In the genomic region with DNA sequence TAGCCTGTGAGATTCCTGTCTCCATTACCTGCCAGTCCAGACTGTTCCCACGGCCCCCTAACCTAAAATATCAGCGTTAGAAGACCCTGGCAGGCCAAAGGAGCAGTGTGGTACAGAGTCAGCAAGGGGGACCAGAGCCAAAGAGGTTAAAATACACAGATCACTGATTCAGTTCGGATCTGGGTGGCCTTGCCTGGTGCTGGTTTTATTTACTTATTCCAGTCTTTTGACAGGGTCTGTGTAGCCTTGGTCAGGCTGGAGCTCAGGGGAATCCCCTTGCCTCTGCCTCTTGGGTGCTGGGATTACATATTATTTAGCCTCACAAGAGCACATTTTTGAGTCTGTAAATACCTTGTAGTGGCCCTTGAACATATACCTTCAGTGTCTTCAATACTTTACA, we compare ENCODE assay signal across 18 mouse cellular contexts. TPM values are rescaled to one million over a fixed set of nuclear protein-coding genes. Genes with fewer than 3 reads are reported as not detected.
DNase-seq lines count a peak whose midpoint lies in the region; ATAC-seq and TF ChIP-seq lines count a peak whose summit lies in the region.
"Had no signal": no experiment of that assay in that cellular context is flagged by ENCODE, and none has a peak within 500 bp of the region (broad histone marks: within the 10 kb centered on the region; RNA-seq: fewer than 3 reads in every experiment).

No protein-coding gene starts in this region.

- H3K4me2 ChIP-seq in intestine, embryonic 15.5 days (replicated peaks) = no peak overlapping the region
- H3K4me2 ChIP-seq in intestine, postnatal 0 days (replicated peaks; ENCODE audit: low read depth) = no peak overlapping the region
- H3K4me2 ChIP-seq in intestine, embryonic 16.5 days (ENCODE audit: low read depth, low read length) = no peak overlapping the region
- peak overlapping the region; percentile 76 for H3K4me2 ChIP-seq in liver, embryonic 15.5 days
- H3K4me2 ChIP-seq in midbrain, postnatal 0 days (ENCODE audit: low read depth, low read length, poor library complexity, severe bottlenecking) = no peak overlapping the region
- H3K4me2 ChIP-seq in forebrain, embryonic 11.5 days (ENCODE audit: low read depth, low read length, severe bottlenecking) = no peak overlapping the region
- H3K4me2 ChIP-seq: forebrain, embryonic 12.5 days; hindbrain, embryonic 14.5 days; limb, embryonic 15.5 days; neural tube, embryonic 12.5 days had no signal

- peaks cover 65% of the 10 kb centered on the region for H3K4me1 ChIP-seq in heart, embryonic 10.5 days
- peaks cover 31% of the 10 kb centered on the region for H3K4me1 ChIP-seq in intestine, embryonic 15.5 days (replicated peaks)
- no peaks in the 10 kb centered on the region; the same call in 1 of the 2 replicates for H3K4me1 ChIP-seq in intestine, postnatal 0 days (replicated peaks; ENCODE audit: control insufficient read depth, insufficient read depth, low read length)
- H3K4me1 ChIP-seq in intestine, embryonic 16.5 days (ENCODE audit: control insufficient read depth, insufficient read depth, low read length) = peaks cover 25% of the 10 kb centered on the region
- H3K4me1 ChIP-seq in liver, embryonic 15.5 days (replicated peaks) = peaks cover 79% of the 10 kb centered on the region
- peaks cover 9% of the 10 kb centered on the region; the same call in 1 of the 2 replicates for H3K4me1 ChIP-seq in midbrain, postnatal 0 days (ENCODE audit: insufficient read depth, low read length)
- peaks cover 8% of the 10 kb centered on the region; the same call in 1 of the 2 replicates for H3K4me1 ChIP-seq in forebrain, embryonic 11.5 days (replicated peaks; ENCODE audit: control insufficient read depth, insufficient read depth, low read length)

- no peak for DNase-seq in heart, embryonic 10.5 days (ENCODE audit: low spot score)
- no peak for DNase-seq in heart, adult 8-10 months (ENCODE audit: low spot score)
- no peak for DNase-seq in midbrain, postnatal 0 days (ENCODE audit: low spot score)
- DNase-seq in forebrain, embryonic 11.5 days (ENCODE audit: low spot score) = no peak
- DNase-seq: cerebellum, adult 9-10 months; kidney, adult 18-20 months; kidney, postnatal 14 days; lung, postnatal 14 days; right cerebral cortex, postnatal 14 days; thymus, postnatal 25 days had no signal

- no peak overlapping the region for H3K9ac ChIP-seq in intestine, embryonic 15.5 days
- H3K9ac ChIP-seq in intestine, postnatal 0 days (ENCODE audit: low read depth, low read length) = no peak overlapping the region
- no peak overlapping the region for H3K9ac ChIP-seq in intestine, embryonic 16.5 days (ENCODE audit: low read depth, low read length)
- peak overlapping the region; percentile 51; the same call in 1 of the 2 replicates for H3K9ac ChIP-seq in liver, embryonic 15.5 days
- H3K9ac ChIP-seq in midbrain, postnatal 0 days (replicated peaks; ENCODE audit: low read length, poor library complexity, severe bottlenecking) = no peak overlapping the region
- H3K9ac ChIP-seq in forebrain, embryonic 11.5 days (ENCODE audit: low read length) = no peak overlapping the region
- H3K9ac ChIP-seq: forebrain, embryonic 12.5 days; hindbrain, embryonic 14.5 days; limb, embryonic 15.5 days; neural tube, embryonic 12.5 days had no signal

- TF ChIP-seq CTCF in intestine, postnatal 0 days (IDR thresholded peaks at IDR 0.05; ENCODE audit: low read depth) = no peak
- TF ChIP-seq CTCF in midbrain, postnatal 0 days (IDR thresholded peaks at IDR 0.05) = no peak

- no peaks in the 10 kb centered on the region for H3K9me3 ChIP-seq in heart, embryonic 10.5 days
- H3K9me3 ChIP-seq in intestine, embryonic 15.5 days = no peaks in the 10 kb centered on the region
- H3K9me3 ChIP-seq in intestine, postnatal 0 days (ENCODE audit: control insufficient read depth) = no peaks in the 10 kb centered on the region
- H3K9me3 ChIP-seq in intestine, embryonic 16.5 days (ENCODE audit: control insufficient read depth, low read length) = no peaks in the 10 kb centered on the region
- no peaks in the 10 kb centered on the region for H3K9me3 ChIP-seq in liver, embryonic 15.5 days (replicated peaks)
- H3K9me3 ChIP-seq in midbrain, postnatal 0 days (ENCODE audit: low read length) = no peaks in the 10 kb centered on the region
- no peaks in the 10 kb centered on the region for H3K9me3 ChIP-seq in forebrain, embryonic 11.5 days (ENCODE audit: control insufficient read depth, low read length)
- H3K9me3 ChIP-seq: forebrain, embryonic 12.5 days; limb, embryonic 15.5 days; neural tube, embryonic 12.5 days had no signal

- H3K27me3 ChIP-seq in heart, embryonic 10.5 days (ENCODE audit: insufficient read depth, poor library complexity, severe bottlenecking) = no peaks in the 10 kb centered on the region
- no peaks in the 10 kb centered on the region; the same call in 1 of the 2 replicates for H3K27me3 ChIP-seq in intestine, embryonic 15.5 days (replicated peaks)
- H3K27me3 ChIP-seq in intestine, postnatal 0 days (replicated peaks; ENCODE audit: control insufficient read depth, insufficient read depth, low read length) = peaks cover 5% of the 10 kb centered on the region; the same call in 1 of the 2 replicates
- no peaks in the 10 kb centered on the region for H3K27me3 ChIP-seq in intestine, embryonic 16.5 days (replicated peaks; ENCODE audit: control insufficient read depth, insufficient read depth, low read length)
- H3K27me3 ChIP-seq in liver, embryonic 15.5 days = no peaks in the 10 kb centered on the region
- no peaks in the 10 kb centered on the region for H3K27me3 ChIP-seq in midbrain, postnatal 0 days (ENCODE audit: insufficient read depth, low read length)
- 0 out of 2 replicates have a peak, but pooled peaks cover 3% of the 10 kb centered on the region for H3K27me3 ChIP-seq in forebrain, embryonic 11.5 days (ENCODE audit: control insufficient read depth, insufficient read depth, low read length)
- H3K27me3 ChIP-seq: limb, embryonic 15.5 days; neural tube, embryonic 12.5 days had no signal

- peaks cover 7% of the 10 kb centered on the region; the same call in 1 of the 2 replicates for H3K36me3 ChIP-seq in heart, embryonic 10.5 days
- H3K36me3 ChIP-seq in intestine, embryonic 15.5 days = no peaks in the 10 kb centered on the region
- no peaks in the 10 kb centered on the region; the same call in 1 of the 2 replicates for H3K36me3 ChIP-seq in intestine, postnatal 0 days (ENCODE audit: control insufficient read depth, insufficient read depth)
- no peaks in the 10 kb centered on the region; the same call in 1 of the 2 replicates for H3K36me3 ChIP-seq in intestine, embryonic 16.5 days (ENCODE audit: control insufficient read depth, insufficient read depth, low read length)
- H3K36me3 ChIP-seq in liver, embryonic 15.5 days (replicated peaks) = 0 out of 2 replicates have a peak, but pooled peaks cover 2% of the 10 kb centered on the region
- no peaks in the 10 kb centered on the region for H3K36me3 ChIP-seq in midbrain, postnatal 0 days (ENCODE audit: insufficient read depth, low read length)
- no peaks in the 10 kb centered on the region for H3K36me3 ChIP-seq in forebrain, embryonic 11.5 days (ENCODE audit: control insufficient read depth, insufficient read depth, low read length)
- H3K36me3 ChIP-seq: forebrain, embryonic 12.5 days; limb, embryonic 15.5 days; neural tube, embryonic 12.5 days had no signal

- 49% methylated on average over 3 of the region's 3 CpGs for WGBS in heart, embryonic 10.5 days
- WGBS in intestine, embryonic 15.5 days = 33% methylated on average over 3 of the region's 3 CpGs
- 39% methylated on average over 3 of the region's 3 CpGs for WGBS in intestine, postnatal 0 days
- WGBS in intestine, embryonic 16.5 days = 36% methylated on average over 3 of the region's 3 CpGs
- WGBS in liver, embryonic 15.5 days (ENCODE audit: insufficient replicate concordance) = 61% methylated on average over 3 of the region's 3 CpGs
- 65% methylated on average over 3 of the region's 3 CpGs for WGBS in midbrain, postnatal 0 days
- 79% methylated on average over 3 of the region's 3 CpGs for WGBS in forebrain, embryonic 11.5 days

- no peak overlapping the region for H3K4me3 ChIP-seq in heart, embryonic 10.5 days
- H3K4me3 ChIP-seq in intestine, embryonic 15.5 days (replicated peaks) = no peak overlapping the region
- no peak overlapping the region for H3K4me3 ChIP-seq in intestine, postnatal 0 days (ENCODE audit: low read depth, low read length)
- no peak overlapping the region for H3K4me3 ChIP-seq in intestine, embryonic 16.5 days (ENCODE audit: low read length)
- no peak overlapping the region for H3K4me3 ChIP-seq in liver, embryonic 15.5 days (replicated peaks)
- H3K4me3 ChIP-seq in midbrain, postnatal 0 days (ENCODE audit: low read depth, low read length) = no peak overlapping the region
- H3K4me3 ChIP-seq in forebrain, embryonic 11.5 days (ENCODE audit: low read depth, low read length) = no peak overlapping the region
- H3K4me3 ChIP-seq: forebrain, embryonic 12.5 days; limb, embryonic 15.5 days; neural tube, embryonic 12.5 days had no signal

- ATAC-seq in intestine, embryonic 15.5 days = no peak
- no peak for ATAC-seq in intestine, postnatal 0 days
- ATAC-seq in intestine, embryonic 16.5 days = no peak
- no peak for ATAC-seq in liver, embryonic 15.5 days (ENCODE audit: insufficient read depth)
- ATAC-seq in midbrain, postnatal 0 days (ENCODE audit: low FRiP score) = no peak
- ATAC-seq in forebrain, embryonic 11.5 days (replicated peaks; ENCODE audit: low FRiP score) = no peak

- H3K27ac ChIP-seq in heart, embryonic 10.5 days = peak overlapping the region; percentile 73
- H3K27ac ChIP-seq in intestine, embryonic 15.5 days = 0 out of 2 replicates have a peak overlapping the region, but pooled peaks have one; percentile 18
- H3K27ac ChIP-seq in intestine, postnatal 0 days (ENCODE audit: low read depth, low read length) = no peak overlapping the region
- H3K27ac ChIP-seq in intestine, embryonic 16.5 days (ENCODE audit: low read length) = peak overlapping the region; percentile 35; the same call in 1 of the 2 replicates
- H3K27ac ChIP-seq in liver, embryonic 15.5 days (replicated peaks) = peak overlapping the region; percentile 85
- H3K27ac ChIP-seq in midbrain, postnatal 0 days (ENCODE audit: low read depth, low read length) = no peak overlapping the region
- H3K27ac ChIP-seq in forebrain, embryonic 11.5 days (ENCODE audit: low read depth, low read length) = no peak overlapping the region
- H3K27ac ChIP-seq: hindbrain, embryonic 14.5 days; limb, embryonic 15.5 days; neural tube, embryonic 12.5 days had no signal

RNA-seq across cellular contexts. Expression of a gene that starts 9.5 kb away (rescaled TPM):
- 6.8 and 7.8 TPM in 2 replicates for polyA plus RNA-seq in heart, embryonic 10.5 days (2016; fragmentation: Nextera tagmentation; extraction: Ambion mirVana)
- 10 to 100 TPM; 13.3 to 14.9 (median 14.0) TPM for total RNA-seq in heart, adult 8-10 months (2022)
- polyA plus RNA-seq in intestine, embryonic 15.5 days (2015; fragmentation: Nextera tagmentation; extraction: Ambion mirVana) = 4.2 and 4.6 TPM in 2 replicates
- polyA plus RNA-seq in intestine, postnatal 0 days (2015; fragmentation: Nextera tagmentation; extraction: Ambion mirVana) = 3.5 and 4.6 TPM in 2 replicates
- 2.7 and 3.0 TPM in 2 replicates for polyA plus RNA-seq in intestine, embryonic 16.5 days (2015; fragmentation: Nextera tagmentation; extraction: Ambion mirVana)
- polyA plus RNA-seq in liver, embryonic 15.5 days (2015; fragmentation: Nextera tagmentation; extraction: Ambion mirVana) = 6.6 and 9.4 TPM in 2 replicates
- total RNA-seq in midbrain, postnatal 0 days (2014; rRNA removed) = 80.2 and 80.9 TPM in 2 replicates
- 9.2 and 9.6 TPM in 2 replicates for polyA plus RNA-seq in midbrain, postnatal 0 days (2015; fragmentation: Nextera tagmentation; extraction: Ambion mirVana)
- polyA plus RNA-seq in forebrain, embryonic 11.5 days (2014; fragmentation: Nextera tagmentation; extraction: Ambion mirVana) = 3.2 and 4.8 TPM in 2 replicates

Comparison
In these comparisons a context has a peak if more than half of its experiments do, and no peak if none do; other contexts are left out.
1. H3K27ac ChIP-seq: peak in heart, embryonic 10.5 days (single experiment), intestine, embryonic 15.5 days (single experiment), intestine, embryonic 16.5 days (single experiment) and liver, embryonic 15.5 days (single experiment); none in intestine, postnatal 0 days (single experiment), midbrain, postnatal 0 days (single experiment) and forebrain, embryonic 11.5 days (single experiment).